Mouse (Mus musculus): Measurements from ENCODE around the gene Msl2. TPM values are rescaled to one million over a fixed set of nuclear protein-coding genes. Genes with fewer than 3 reads are reported as not detected.

The Msl2 gene
- polyA plus RNA-seq, 1 experiment from 2014 or later: 5.0 TPM

GRCm38 (mm10) chr9:101104931-101105330 is 31.0 kb downstream of the Msl2 start:
- peaks cover 21% of the 10 kb centered on the region for H3K36me3 ChIP-seq (ENCODE audit: control insufficient read depth, insufficient read depth)
- peaks cover under 1% of the 10 kb centered on the region; the same call in 1 of the 2 replicates for H3K4me1 ChIP-seq (replicated peaks; ENCODE audit: control insufficient read depth, insufficient read depth, low read length)
- ATAC-seq: no peak
- no peaks in the 10 kb centered on the region for H3K27me3 ChIP-seq (replicated peaks; ENCODE audit: control insufficient read depth, insufficient read depth, low read length)
- WGBS: 86% methylated on average over 11 of the region's 11 CpGs
- no peak overlapping the region for H3K4me2 ChIP-seq (ENCODE audit: low read length)
- H3K9me3 ChIP-seq (ENCODE audit: control insufficient read depth, low read length): no peaks in the 10 kb centered on the region
- no peak overlapping the region for H3K4me3 ChIP-seq (replicated peaks; ENCODE audit: low read length)
- H3K9ac ChIP-seq (replicated peaks; ENCODE audit: low read depth, low read length): no peak overlapping the region
- no peak overlapping the region for H3K27ac ChIP-seq (ENCODE audit: low read length)

GRCm38 (mm10) chr9:101105735-101106134 is 31.8 kb downstream of the Msl2 start:
- H3K27me3 ChIP-seq (replicated peaks; ENCODE audit: control insufficient read depth, insufficient read depth, low read length): no peaks in the 10 kb centered on the region
- ATAC-seq: no peak
- no peak overlapping the region for H3K9ac ChIP-seq (replicated peaks; ENCODE audit: low read depth, low read length)
- no peak overlapping the region for H3K4me3 ChIP-seq (replicated peaks; ENCODE audit: low read length)
- WGBS: 90% methylated on average over 6 of the region's 6 CpGs
- no peak overlapping the region for H3K27ac ChIP-seq (ENCODE audit: low read length)
- H3K36me3 ChIP-seq (ENCODE audit: control insufficient read depth, insufficient read depth): peaks cover 18% of the 10 kb centered on the region
- H3K4me1 ChIP-seq (replicated peaks; ENCODE audit: control insufficient read depth, insufficient read depth, low read length): peaks cover 2% of the 10 kb centered on the region; the same call in 1 of the 2 replicates
- no peak overlapping the region for H3K4me2 ChIP-seq (ENCODE audit: low read length)
- H3K9me3 ChIP-seq (ENCODE audit: control insufficient read depth, low read length): no peaks in the 10 kb centered on the region

- Histone ChIP-seq H3K27me3 (replicated peaks; ENCODE audit: control insufficient read depth, insufficient read depth, low read length) (no peaks in the 10 kb centered on the region), H3K4me3 (replicated peaks; ENCODE audit: low read length) (no peak overlapping the region), H3K36me3 (ENCODE audit: control insufficient read depth, insufficient read depth) (peaks cover 7% of the 10 kb centered on the region), H3K4me1 (replicated peaks; ENCODE audit: control insufficient read depth, insufficient read depth, low read length) (peaks cover 2% of the 10 kb centered on the region; the same call in 1 of the 2 replicates), H3K9me3 (ENCODE audit: control insufficient read depth, low read length) (no peaks in the 10 kb centered on the region), H3K9ac (replicated peaks; ENCODE audit: low read depth, low read length) (no peak overlapping the region), H3K4me2 (ENCODE audit: low read length) (no peak overlapping the region), H3K27ac (ENCODE audit: low read length) (no peak overlapping the region)
- ATAC-seq: no peak
- WGBS: 84% methylated on average over 3 of the region's 3 CpGs
Measured at GRCm38 (mm10) chr9:101107386-101107785, 33.5 kb downstream of the Msl2 start.

- Histone ChIP-seq H3K27me3 (replicated peaks; ENCODE audit: control insufficient read depth, insufficient read depth, low read length) (no peaks in the 10 kb centered on the region), H3K4me3 (replicated peaks; ENCODE audit: low read length) (no peak overlapping the region), H3K27ac (ENCODE audit: low read length) (no peak overlapping the region), H3K4me1 (replicated peaks; ENCODE audit: control insufficient read depth, insufficient read depth, low read length) (peaks cover 2% of the 10 kb centered on the region; the same call in 1 of the 2 replicates), H3K9ac (replicated peaks; ENCODE audit: low read depth, low read length) (no peak overlapping the region), H3K4me2 (ENCODE audit: low read length) (no peak overlapping the region), H3K36me3 (ENCODE audit: control insufficient read depth, insufficient read depth) (peaks cover 4% of the 10 kb centered on the region), H3K9me3 (ENCODE audit: control insufficient read depth, low read length) (no peaks in the 10 kb centered on the region)
- no peak for ATAC-seq
- WGBS: 40% methylated on average over 3 of the region's 3 CpGs
Measured at GRCm38 (mm10) chr9:101110013-101110412, 36.1 kb downstream of the Msl2 start.

GRCm38 (mm10) chr9:101113317-101113716 is 39.4 kb downstream of the Msl2 start:
- no peaks in the 10 kb centered on the region for H3K36me3 ChIP-seq (ENCODE audit: control insufficient read depth, insufficient read depth)
- H3K9me3 ChIP-seq (ENCODE audit: control insufficient read depth, low read length): no peaks in the 10 kb centered on the region
- H3K4me3 ChIP-seq (replicated peaks; ENCODE audit: low read length): no peak overlapping the region
- 95% methylated on average over 4 of the region's 4 CpGs for WGBS
- no peak for ATAC-seq
- H3K27ac ChIP-seq (ENCODE audit: low read length): no peak overlapping the region
- H3K4me1 ChIP-seq (replicated peaks; ENCODE audit: control insufficient read depth, insufficient read depth, low read length): peaks cover 2% of the 10 kb centered on the region; the same call in 1 of the 2 replicates
- H3K4me2 ChIP-seq (ENCODE audit: low read length): no peak overlapping the region
- H3K27me3 ChIP-seq (replicated peaks; ENCODE audit: control insufficient read depth, insufficient read depth, low read length): no peaks in the 10 kb centered on the region
- H3K9ac ChIP-seq (replicated peaks; ENCODE audit: low read depth, low read length): no peak overlapping the region

GRCm38 (mm10) chr9:101114182-101114884 is 40.4 kb downstream of the Msl2 start:
- H3K4me1 ChIP-seq (replicated peaks; ENCODE audit: control insufficient read depth, insufficient read depth, low read length): peaks cover 2% of the 10 kb centered on the region; the same call in 1 of the 2 replicates
- no peak for ATAC-seq
- no peaks in the 10 kb centered on the region for H3K9me3 ChIP-seq (ENCODE audit: control insufficient read depth, low read length)
- H3K4me2 ChIP-seq (ENCODE audit: low read length): no peak overlapping the region
- H3K36me3 ChIP-seq (ENCODE audit: control insufficient read depth, insufficient read depth): no peaks in the 10 kb centered on the region
- H3K27ac ChIP-seq (ENCODE audit: low read length): no peak overlapping the region
- no peak overlapping the region for H3K4me3 ChIP-seq (replicated peaks; ENCODE audit: low read length)
- no peaks in the 10 kb centered on the region for H3K27me3 ChIP-seq (replicated peaks; ENCODE audit: control insufficient read depth, insufficient read depth, low read length)
- no peak overlapping the region for H3K9ac ChIP-seq (replicated peaks; ENCODE audit: low read depth, low read length)
- 93% methylated on average over 8 of the region's 8 CpGs for WGBS

GRCm38 (mm10) chr9:101143635-101144034 is 69.7 kb downstream of the Msl2 start:
- no peak overlapping the region for H3K9ac ChIP-seq (replicated peaks; ENCODE audit: low read depth, low read length)
- WGBS: 91% methylated on average over 4 of the region's 4 CpGs
- H3K36me3 ChIP-seq (ENCODE audit: control insufficient read depth, insufficient read depth): peaks cover 14% of the 10 kb centered on the region
- no peak overlapping the region for H3K4me2 ChIP-seq (ENCODE audit: low read length)
- H3K4me1 ChIP-seq (replicated peaks; ENCODE audit: control insufficient read depth, insufficient read depth, low read length): no peaks in the 10 kb centered on the region
- ATAC-seq: no peak
- H3K9me3 ChIP-seq (ENCODE audit: control insufficient read depth, low read length): no peaks in the 10 kb centered on the region
- H3K27ac ChIP-seq (ENCODE audit: low read length): no peak overlapping the region
- H3K27me3 ChIP-seq (replicated peaks; ENCODE audit: control insufficient read depth, insufficient read depth, low read length): no peaks in the 10 kb centered on the region
- H3K4me3 ChIP-seq (replicated peaks; ENCODE audit: low read length): no peak overlapping the region

- no peak for ATAC-seq
- H3K27me3 ChIP-seq (replicated peaks; ENCODE audit: control insufficient read depth, insufficient read depth, low read length): no peaks in the 10 kb centered on the region
- no peaks in the 10 kb centered on the region for H3K9me3 ChIP-seq (ENCODE audit: control insufficient read depth, low read length)
- no peak overlapping the region for H3K4me2 ChIP-seq (ENCODE audit: low read length)
- H3K9ac ChIP-seq (replicated peaks; ENCODE audit: low read depth, low read length): no peak overlapping the region
- no peak overlapping the region for H3K27ac ChIP-seq (ENCODE audit: low read length)
- no peaks in the 10 kb centered on the region; the same call in 1 of the 2 replicates for H3K36me3 ChIP-seq (ENCODE audit: control insufficient read depth, insufficient read depth)
- H3K4me1 ChIP-seq (replicated peaks; ENCODE audit: control insufficient read depth, insufficient read depth, low read length): no peaks in the 10 kb centered on the region
- WGBS: 69% methylated on average over 5 of the region's 5 CpGs
- no peak overlapping the region for H3K4me3 ChIP-seq (replicated peaks; ENCODE audit: low read length)
Measured at GRCm38 (mm10) chr9:101152872-101153271, 79.0 kb downstream of the Msl2 start.
